Mouse (Mus musculus) stomach, postnatal 0 days (tissue): Measurements from ENCODE around the gene Ppfibp1. TPM values are rescaled to one million over a fixed set of nuclear protein-coding genes. Genes with fewer than 3 reads are reported as not detected.

ENCODE experiments used
- ATAC-seq: fragments of 200-750 bp; cut with Nextera tagmentation; 2 replicates; pipeline ENCODE4 v1.8.0; 2017; ENCODE audit not compliant: low FRiP score, low TSS enrichment
- DNase-seq: peaks from one replicate; pipeline ENCODE4 v3.0.0-alpha.2; 2016; ENCODE audit warnings: low spot score
- H3K27ac ChIP-seq: fragments of 300-500 bp; sonication (generic); replicated peaks from 2 replicates; pipeline ENCODE4 v1.5.1; 2014; ENCODE audit warnings: mild to moderate bottlenecking, control low read depth
- H3K27me3 ChIP-seq: fragments of 300-500 bp; sonication (generic); 2 replicates; pipeline ENCODE4 v1.6.1; 2014; ENCODE audit warnings: low read length; ENCODE audit not compliant: control insufficient read depth, insufficient read depth
- H3K36me3 ChIP-seq: fragments of 300-500 bp; sonication (generic); 2 replicates; pipeline ENCODE4 v1.6.1; 2014; ENCODE audit warnings: low read length, mixed read lengths; ENCODE audit not compliant: control insufficient read depth, insufficient read depth
- H3K4me1 ChIP-seq: fragments of 300-500 bp; sonication (generic); replicated peaks from 2 replicates; pipeline ENCODE4 v1.6.1; 2014; ENCODE audit warnings: antibody characterized with exemption; ENCODE audit not compliant: control insufficient read depth, insufficient read depth
- H3K4me2 ChIP-seq: fragments of 300-500 bp; sonication (generic); replicated peaks from 2 replicates; pipeline ENCODE4 v1.6.1; 2014; ENCODE audit warnings: low read depth, mild to moderate bottlenecking, control low read depth, moderate library complexity
- H3K4me3 ChIP-seq: fragments of 300-500 bp; sonication (generic); 2 replicates; pipeline ENCODE4 v1.5.1; 2014; ENCODE audit warnings: low read depth, low read length, control low read depth
- H3K9ac ChIP-seq: fragments of 300-500 bp; sonication (generic); 2 replicates; pipeline ENCODE4 v1.6.1; 2014; ENCODE audit warnings: mild to moderate bottlenecking, low read length, control low read depth, mixed read lengths
- H3K9me3 ChIP-seq: fragments of 300-500 bp; sonication (generic); 2 replicates; pipeline ENCODE4 v1.6.1; 2016; ENCODE audit warnings: low read length; ENCODE audit not compliant: control insufficient read depth
- CTCF ChIP-seq: IDR thresholded peaks from 2 replicates; pipeline ENCODE4 v1.5.1; 2016; ENCODE audit warnings: antibody characterized with exemption, low read depth, mild to moderate bottlenecking, moderate library complexity
- EP300 ChIP-seq: optimal IDR thresholded peaks from 2 replicates; pipeline ENCODE3; 2016; ENCODE audit warnings: antibody characterized with exemption
- WGBS: fragments of 180-500 bp; shearing (Covaris S2); extraction: QIAGEN DNeasy Blood & Tissue Kit; methylation state at CpG from one replicate; pipeline ENCODE4 v1.1.7; 2014; 5-methylcytosine and 5-hydroxymethylcytosine counted together
- polyA plus RNA-seq: library from polyadenylated mRNA; unstranded; fragments of >200 nt; fragmentation: Nextera tagmentation; extraction: Ambion mirVana; gene quantifications from 2 replicates; pipeline ENCODE4 v1.2.1, GENCODE M21; 2015

Ppfibp1 gene
- polyA plus RNA-seq, 1 experiment from 2014 or later: 29.8 TPM

- H3K4me2 ChIP-seq: no peak overlapping the region
- no peak overlapping the region for H3K9ac ChIP-seq
- no peak overlapping the region for H3K27ac ChIP-seq
- H3K36me3 ChIP-seq: peaks cover 13% of the 10 kb centered on the region
- ATAC-seq: no peak
- TF ChIP-seq CTCF (no peak), EP300 (no peak)
- no peaks in the 10 kb centered on the region for H3K4me1 ChIP-seq
- no peak overlapping the region for H3K4me3 ChIP-seq
- no peak for DNase-seq
- H3K9me3 ChIP-seq: no peaks in the 10 kb centered on the region
- no peaks in the 10 kb centered on the region for H3K27me3 ChIP-seq
- 77% methylated on average over 6 of the region's 6 CpGs for WGBS
These were observed 123.7 kb downstream of the Ppfibp1 start for GRCm38 (mm10) chr6:147011977-147012376.

DNA sequence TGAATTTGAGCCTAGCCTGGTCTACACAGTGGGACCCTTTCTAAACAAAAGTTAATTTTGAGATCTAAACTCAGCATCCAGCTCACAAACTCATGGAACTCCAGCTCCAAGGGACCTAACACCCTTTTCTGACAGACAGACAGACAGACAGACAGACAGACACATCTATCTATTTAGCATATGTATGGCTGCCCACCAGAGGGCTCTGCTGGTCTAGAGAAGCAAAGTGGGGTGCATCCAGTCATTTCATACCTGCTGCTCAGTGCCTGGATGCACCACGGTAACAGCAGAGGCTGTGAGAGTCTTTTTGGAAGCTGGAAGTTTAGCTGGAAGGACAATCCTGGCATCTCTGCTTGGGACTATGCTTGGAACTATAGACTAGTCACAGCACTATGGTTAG is 125.3 kb downstream of the Ppfibp1 start:
- Histone ChIP-seq H3K36me3 (peaks cover 13% of the 10 kb centered on the region), H3K27ac (no peak overlapping the region), H3K9me3 (no peaks in the 10 kb centered on the region), H3K4me3 (no peak overlapping the region), H3K9ac (no peak overlapping the region), H3K4me1 (no peaks in the 10 kb centered on the region), H3K27me3 (no peaks in the 10 kb centered on the region), H3K4me2 (no peak overlapping the region)
- ATAC-seq: no peak
- TF ChIP-seq CTCF (peak; percentile 60), EP300 (no peak)
- WGBS: 73% methylated on average over 1 of the region's 1 CpGs
- DNase-seq: no peak

GRCm38 (mm10) chr6:147017906-147018305 is 129.6 kb downstream of the Ppfibp1 start:
- Histone ChIP-seq H3K27me3 (no peaks in the 10 kb centered on the region), H3K4me1 (no peaks in the 10 kb centered on the region), H3K36me3 (peaks cover 23% of the 10 kb centered on the region), H3K4me2 (no peak overlapping the region), H3K27ac (no peak overlapping the region), H3K9me3 (no peaks in the 10 kb centered on the region), H3K4me3 (no peak overlapping the region), H3K9ac (no peak overlapping the region)
- no peak for ATAC-seq
- 69% methylated on average over 4 of the region's 4 CpGs for WGBS
- TF ChIP-seq CTCF (no peak), EP300 (no peak)
- no peak for DNase-seq

DNA sequence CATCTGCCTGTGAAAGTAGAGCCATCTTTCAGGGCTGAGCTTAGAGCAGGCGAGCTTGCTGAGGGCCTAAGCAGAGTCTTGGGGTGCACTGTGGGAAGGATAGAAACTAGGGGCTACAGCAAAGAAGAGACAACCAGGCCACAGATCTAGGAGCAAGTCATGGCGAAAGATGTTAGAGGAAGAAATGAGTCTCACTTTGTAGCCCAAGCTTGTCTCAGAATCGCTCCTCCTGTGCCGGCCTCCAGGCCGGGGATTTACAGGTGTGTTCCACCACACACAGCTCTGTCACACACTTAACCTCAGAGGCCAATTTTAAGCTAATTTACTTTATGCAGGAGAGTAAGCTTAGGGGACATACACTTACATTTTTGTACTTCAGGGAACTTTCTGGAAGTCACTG is 130.1 kb downstream of the Ppfibp1 start:
- H3K9ac ChIP-seq: no peak overlapping the region
- H3K4me2 ChIP-seq: no peak overlapping the region
- WGBS: 94% methylated on average over 5 of the region's 5 CpGs
- TF ChIP-seq CTCF: no peak
- no peak for TF ChIP-seq EP300
- H3K4me1 ChIP-seq: no peaks in the 10 kb centered on the region
- ATAC-seq: no peak
- no peak overlapping the region for H3K27ac ChIP-seq
- H3K9me3 ChIP-seq: no peaks in the 10 kb centered on the region
- DNase-seq: no peak
- H3K27me3 ChIP-seq: no peaks in the 10 kb centered on the region
- H3K4me3 ChIP-seq: no peak overlapping the region
- H3K36me3 ChIP-seq: peaks cover 26% of the 10 kb centered on the region

GRCm38 (mm10) chr6:147021181-147021580 is 132.9 kb downstream of the Ppfibp1 start:
- H3K4me3 ChIP-seq: no peak overlapping the region
- 91% methylated on average over 5 of the region's 5 CpGs for WGBS
- H3K27me3 ChIP-seq: no peaks in the 10 kb centered on the region
- H3K9me3 ChIP-seq: no peaks in the 10 kb centered on the region
- ATAC-seq: no peak
- DNase-seq: peak; percentile 5
- no peaks in the 10 kb centered on the region for H3K4me1 ChIP-seq
- TF ChIP-seq EP300 (no peak), CTCF (no peak)
- no peak overlapping the region for H3K27ac ChIP-seq
- no peak overlapping the region for H3K9ac ChIP-seq
- no peak overlapping the region for H3K4me2 ChIP-seq
- peaks cover 24% of the 10 kb centered on the region for H3K36me3 ChIP-seq

DNA sequence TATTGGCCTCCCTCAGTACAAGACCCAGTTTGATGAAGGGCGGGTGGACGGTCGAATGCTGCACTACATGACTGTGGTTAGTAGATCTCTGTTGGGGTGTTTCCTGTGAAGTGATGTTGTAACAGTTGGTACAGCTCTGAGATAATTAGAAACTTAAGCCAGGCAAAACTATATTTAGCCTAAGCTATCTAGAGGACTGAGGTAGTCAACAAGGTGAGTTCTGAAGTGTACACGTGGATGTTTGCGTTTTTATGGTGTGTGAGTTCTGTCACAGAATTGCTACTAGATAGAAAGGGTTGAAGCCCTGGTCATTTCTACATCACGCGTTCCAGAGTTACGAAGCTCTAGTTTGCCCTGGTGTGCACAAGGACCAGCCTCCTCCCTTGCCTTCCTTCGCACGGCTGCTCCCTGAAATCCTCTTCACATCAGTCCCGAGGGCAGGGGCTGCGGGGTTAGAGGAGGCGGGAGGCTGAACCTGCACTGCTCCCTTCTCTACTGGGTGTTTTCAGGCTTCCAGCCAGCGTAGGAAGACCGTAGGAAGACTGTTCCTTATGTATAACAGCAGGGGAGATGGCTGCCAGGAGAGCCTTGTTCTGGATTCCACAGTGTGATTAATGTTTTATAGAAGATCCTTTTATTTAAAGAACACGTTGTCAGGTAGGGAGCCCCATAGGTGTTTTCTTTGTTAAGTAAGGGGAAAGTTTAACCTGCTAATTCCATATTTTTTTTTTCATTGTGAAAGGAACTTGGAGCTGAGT is 134.3 kb downstream of the Ppfibp1 start:
- peaks cover 26% of the 10 kb centered on the region for H3K36me3 ChIP-seq
- peak; percentile 45 for DNase-seq
- peak; percentile 79 for ATAC-seq

More for the DNA sequence above, 134.3 kb downstream of the Ppfibp1 start:
- Histone ChIP-seq H3K4me1 (no peaks in the 10 kb centered on the region), H3K27ac (peak overlapping the region; percentile 63), H3K4me2 (no peak overlapping the region), H3K9ac (no peak overlapping the region), H3K27me3 (no peaks in the 10 kb centered on the region), H3K4me3 (no peak overlapping the region), H3K9me3 (no peaks in the 10 kb centered on the region)
- 74% methylated on average over 16 of the region's 16 CpGs for WGBS
- TF ChIP-seq CTCF (no peak), EP300 (no peak)
